Mouse (Mus musculus) hematopoietic stem cell, adult 5-6 weeks (primary cell): ENCODE results near the gene Zbed5. TPM values are rescaled to one million over a fixed set of nuclear protein-coding genes. Genes with fewer than 3 reads are reported as not detected.
"Not testable (repeated sequence)": the region's sequence is repeated elsewhere in the genome, so short reads cannot be mapped to it uniquely, and the experiment has no call there.

Source experiments
- ATAC-seq, 2 experiments: fragments of 125-278 bp in 1 of 2; replicated peaks in 1 of 2; 2 replicates each; pipeline ENCODE4 v1.8.0; 2016 to 2017; ENCODE audit warnings: inconsistent platforms in 2 of 2, mild to moderate bottlenecking in 2 of 2, moderate number of reproducible peaks in 2 of 2, low read depth in 1 of 2, moderate TSS enrichment in 1 of 2; ENCODE audit not compliant: low FRiP score in 2 of 2, poor library complexity in 2 of 2, severe bottlenecking in 2 of 2, insufficient read depth in 1 of 2, low TSS enrichment in 1 of 2
- total RNA-seq: library from RNA; stranded (forward); fragments of 172-1452, 232-1000 nt; gene quantifications from 2 replicates; pipeline ENCODE4 v1.2.3, GENCODE M21; 2017

Gene Zbed5
- total RNA-seq, 1 experiment from 2014 or later = 7.6 TPM

GRCm38 (mm10) chr5:129940281-129940680 is 44.8 kb downstream of the Zbed5 start:
- no peak for ATAC-seq

DNA sequence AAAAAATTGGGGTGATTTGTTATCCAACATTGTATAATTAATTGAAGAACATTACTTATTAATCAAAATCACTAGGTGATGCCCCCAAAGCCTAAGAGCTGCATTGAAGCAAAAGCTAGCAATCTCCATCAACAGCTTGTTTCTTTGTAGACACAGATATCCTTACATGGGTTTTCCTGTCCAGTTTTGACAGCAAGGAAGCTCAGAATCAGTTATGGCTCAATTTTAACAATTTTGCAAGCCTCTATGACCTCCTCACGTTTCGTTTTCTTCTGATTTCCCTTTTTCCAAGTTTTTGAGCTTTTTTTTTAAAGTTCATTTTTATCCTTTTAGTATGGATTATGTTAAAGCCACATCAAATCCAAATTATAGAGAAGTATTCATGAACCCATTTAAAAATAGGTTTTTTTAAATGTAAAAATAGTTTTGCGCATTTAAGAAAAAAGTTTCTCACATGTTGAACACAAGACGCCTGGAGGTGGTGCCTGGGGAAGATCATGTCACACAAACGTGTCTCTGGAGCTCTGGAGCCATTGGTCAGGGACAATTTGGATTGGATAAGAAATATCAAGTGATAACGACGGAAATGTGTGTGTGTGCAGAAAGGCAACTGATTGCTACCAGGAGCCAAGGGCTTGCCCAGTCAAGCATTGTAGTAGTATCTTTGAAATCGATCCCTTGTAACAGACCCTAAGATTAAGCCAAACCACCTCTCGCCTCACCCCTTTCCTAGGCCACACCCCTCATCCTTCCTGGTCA is 45.4 kb downstream of the Zbed5 start:
- ATAC-seq = peak; percentile 33 to 55

DNA sequence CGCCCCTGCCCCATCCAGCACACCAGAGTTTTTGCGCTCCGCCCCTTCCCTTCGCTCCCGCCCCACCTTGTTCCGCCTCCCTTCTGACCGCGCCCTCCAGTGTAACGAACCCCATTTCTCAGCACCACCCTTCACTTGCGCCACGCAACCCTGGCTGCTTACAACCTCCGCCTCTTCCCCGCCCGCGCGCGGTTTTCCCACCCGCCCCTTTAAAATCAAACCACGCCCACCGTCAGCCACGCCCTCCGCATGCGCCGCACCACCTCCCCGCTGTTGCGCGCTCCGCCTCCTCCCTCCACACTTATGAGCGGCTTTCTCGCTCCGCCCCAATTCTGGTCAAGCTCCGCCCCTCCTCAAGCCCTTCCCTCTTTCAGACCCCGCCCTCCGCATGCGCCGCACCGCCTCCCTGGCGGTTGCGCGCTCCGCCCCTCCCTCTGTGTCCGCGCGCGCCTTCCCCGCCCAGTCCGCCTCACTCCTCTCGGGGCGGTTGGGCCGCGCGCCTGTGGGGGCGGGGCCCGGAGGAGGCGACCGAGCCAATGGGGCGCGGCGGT is 46.0 kb downstream of the Zbed5 start, which contains the start of gene Vkorc1l1:
Gene Vkorc1l1 (plus strand): TSS at position 476 of the 551 bp plus-strand sequence.
- peak; percentile 95 for ATAC-seq

DNA sequence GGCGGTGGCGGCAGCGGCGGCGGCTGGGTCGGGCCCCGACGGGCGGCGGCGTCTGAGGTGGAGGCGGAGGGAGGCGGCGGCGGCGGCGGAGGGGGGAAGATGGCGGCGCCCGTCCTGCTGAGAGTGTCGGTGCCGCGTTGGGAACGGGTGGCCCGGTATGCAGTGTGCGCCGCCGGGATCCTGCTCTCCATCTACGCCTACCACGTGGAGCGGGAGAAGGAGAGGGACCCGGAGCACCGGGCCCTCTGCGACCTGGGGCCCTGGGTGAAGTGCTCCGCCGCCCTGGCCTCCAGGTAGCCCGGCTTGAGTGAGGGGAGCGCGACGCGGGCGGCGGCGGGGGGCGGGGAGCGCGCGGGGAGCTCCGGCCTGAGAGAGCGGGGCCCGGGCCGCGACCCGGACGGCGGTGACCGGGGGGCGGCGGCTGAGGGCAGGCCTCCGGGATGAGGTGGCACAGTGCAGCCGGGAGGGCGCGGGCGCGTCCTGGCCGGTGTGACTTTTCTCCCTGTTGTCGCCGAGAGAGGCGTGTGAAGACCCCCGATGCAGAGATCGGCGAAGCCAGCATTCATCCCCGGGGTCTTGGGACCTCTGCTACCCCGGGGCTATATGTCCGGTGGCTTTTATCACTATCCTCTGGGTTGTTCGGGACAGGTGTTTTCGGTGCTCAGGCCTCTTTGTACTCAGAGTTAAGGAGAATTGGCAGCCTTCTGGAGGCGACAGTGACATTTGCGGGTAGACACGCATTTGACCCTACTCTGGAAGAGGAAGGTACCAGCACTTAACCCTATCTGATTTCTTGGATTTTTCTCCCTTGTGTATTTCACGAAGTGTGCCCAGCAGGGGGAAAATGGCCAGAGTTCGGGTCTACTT is 46.8 kb downstream of the Zbed5 start:
- ATAC-seq = not testable (repeated sequence)

- ATAC-seq = no peak
Observed at GRCm38 (mm10) chr5:129943402-129943801, 47.9 kb downstream of the Zbed5 start.

- ATAC-seq = peak in 1 of 2 experiments; percentile 23; a peak in 1 of 4 replicates
Observed at GRCm38 (mm10) chr5:129947528-129948033, 52.1 kb downstream of the Zbed5 start.

GRCm38 (mm10) chr5:129952143-129952542 is 56.6 kb downstream of the Zbed5 start:
- no peak for ATAC-seq

Other genes starting within 250 kb of the Zbed5 start
- 3.5 and 5.3 TPM in 2 replicates for gene Zfp11, start 225.6 kb upstream of the Zbed5 start, total RNA-seq
- not detected in 2 replicates for gene Sept14, start 187.2 kb upstream of the Zbed5 start, total RNA-seq
- gene Mrps17, start 180.2 kb upstream of the Zbed5 start, total RNA-seq = 91.5 and 92.3 TPM in 2 replicates
- 42.6 and 45.7 TPM in 2 replicates for gene Nipsnap2, start 170.7 kb upstream of the Zbed5 start, total RNA-seq
- gene Psph, start 108.3 kb upstream of the Zbed5 start, total RNA-seq = 10.5 and 22.3 TPM in 2 replicates
- 21.5 and 29.5 TPM in 2 replicates for gene Sumf2, start 48.7 kb upstream of the Zbed5 start, total RNA-seq
- gene Chchd2, start 8.3 kb upstream of the Zbed5 start, total RNA-seq = 122 and 190 TPM in 2 replicates
- gene Phkg1, start 2.8 kb downstream of the Zbed5 start, total RNA-seq = 1.1 TPM in 1 of 2 replicates, not detected in the other
- gene Nupr1l, start 12.8 kb downstream of the Zbed5 start, total RNA-seq = 3.0 and 3.8 TPM in 2 replicates
- gene Vkorc1l1, start 46.2 kb downstream of the Zbed5 start, total RNA-seq = 29.8 and 31.8 TPM in 2 replicates
- 37.8 and 43.7 TPM in 2 replicates for gene Gusb, start 107.3 kb downstream of the Zbed5 start, total RNA-seq
- 27.1 and 29.8 TPM in 2 replicates for gene Asl, start 133.5 kb downstream of the Zbed5 start, total RNA-seq
- 38.3 and 49.5 TPM in 2 replicates for gene Crcp, start 133.6 kb downstream of the Zbed5 start, total RNA-seq
- gene Tpst1, start 177.6 kb downstream of the Zbed5 start, total RNA-seq = 6.9 and 7.3 TPM in 2 replicates
- 3.3 and 6.4 TPM in 2 replicates for gene Kctd7, start 249.1 kb downstream of the Zbed5 start, total RNA-seq